10 mouse cellular contexts compared by ENCODE assay signal in the genomic region with DNA sequence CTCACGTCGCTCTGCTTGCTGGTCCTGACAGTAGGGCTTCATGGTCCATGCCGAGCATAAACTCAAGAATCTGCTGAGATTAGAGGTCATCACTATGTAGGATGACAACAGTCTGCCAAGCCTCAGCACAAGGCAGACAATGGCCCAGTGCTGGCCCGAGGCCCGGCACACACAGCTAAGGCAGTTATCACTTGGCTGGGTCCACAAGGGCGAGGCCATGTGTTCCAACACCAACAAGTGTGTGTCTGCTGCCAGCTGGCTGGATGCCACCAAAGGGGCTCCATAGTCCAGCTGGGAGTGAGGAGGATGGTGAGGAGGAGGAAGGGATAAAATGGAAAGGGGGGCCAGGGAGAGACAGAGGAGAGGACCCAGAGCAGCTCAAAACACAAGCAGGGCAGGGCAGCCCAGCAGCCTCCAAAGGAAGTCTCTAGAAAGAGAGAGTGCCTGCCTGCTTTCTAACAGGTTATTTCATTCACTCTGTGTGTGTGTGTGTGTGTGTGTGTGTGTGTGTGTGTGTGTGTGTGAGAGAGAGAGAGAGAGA. TPM values are rescaled to one million over a fixed set of nuclear protein-coding genes. Genes with fewer than 3 reads are reported as not detected.
DNase-seq lines count a peak whose midpoint lies in the region; ATAC-seq and TF ChIP-seq lines count a peak whose summit lies in the region.
"Had no signal": no experiment of that assay in that cellular context is flagged by ENCODE, and none has a peak within 500 bp of the region (broad histone marks: within the 10 kb centered on the region; RNA-seq: fewer than 3 reads in every experiment).

No protein-coding gene starts in this region.

- no peak for ATAC-seq in cerebellum, adult (ENCODE audit: insufficient number of reproducible peaks, low FRiP score, low TSS enrichment)
- peak; percentile 83 for ATAC-seq in lung, embryonic 14.5 days (ENCODE audit: insufficient read depth)
- ATAC-seq in neural tube, embryonic 14.5 days (ENCODE audit: low read depth) = peak; percentile 73; the same call in 1 of the 2 replicates

- DNase-seq in cerebellum, postnatal 10 days = peak; percentile 95 to 97
- DNase-seq in lung, embryonic 14.5 days = peak; percentile 58
- no peak for DNase-seq in lung, postnatal 10 days
- peak; percentile 36 to 52 for DNase-seq in heart, adult 9 months (ENCODE audit: low spot score in 2 of 2)
- DNase-seq in left cerebral cortex, adult 8-10 months (ENCODE audit: low spot score in 2 of 2) = no peak
- DNase-seq in gastrocnemius, postnatal 36 days = no peak

- no peaks in the 10 kb centered on the region for H3K4me1 ChIP-seq in lung, embryonic 14.5 days (ENCODE audit: insufficient read depth)
- no peaks in the 10 kb centered on the region for H3K4me1 ChIP-seq in neural tube, embryonic 14.5 days (ENCODE audit: control insufficient read depth, insufficient read depth, low read length)
- H3K4me1 ChIP-seq: megakaryocyte, embryonic 14.5 days had no signal

- H3K27me3 ChIP-seq in lung, embryonic 14.5 days (ENCODE audit: insufficient read depth, low read length) = no peaks in the 10 kb centered on the region
- no peaks in the 10 kb centered on the region for H3K27me3 ChIP-seq in neural tube, embryonic 14.5 days (ENCODE audit: control insufficient read depth, insufficient read depth, low read length)
- H3K27me3 ChIP-seq: megakaryocyte, embryonic 14.5 days had no signal

- 46% methylated on average over 6 of the region's 6 CpGs for WGBS in lung, embryonic 14.5 days
- 67% methylated on average over 6 of the region's 6 CpGs for WGBS in neural tube, embryonic 14.5 days

- no peak for TF ChIP-seq CTCF in lung, embryonic 14.5 days (IDR thresholded peaks at IDR 0.05; ENCODE audit: low read depth)

- intact Hi-C loops in gastrocnemius, postnatal 36 days (cut with DNase I) = no loop called here

- no peaks in the 10 kb centered on the region for H3K9me3 ChIP-seq in lung, embryonic 14.5 days (ENCODE audit: low read depth, low read length)
- H3K9me3 ChIP-seq in neural tube, embryonic 14.5 days (ENCODE audit: control insufficient read depth, low read length) = no peaks in the 10 kb centered on the region

- H3K4me3 ChIP-seq in lung, embryonic 14.5 days (ENCODE audit: low read depth, low read length) = no peak overlapping the region
- H3K4me3 ChIP-seq in neural tube, embryonic 14.5 days (ENCODE audit: low read depth, low read length) = no peak overlapping the region
- H3K4me3 ChIP-seq: megakaryocyte, embryonic 14.5 days had no signal

- H3K27ac ChIP-seq in lung, embryonic 14.5 days (ENCODE audit: low read depth) = no peak overlapping the region
- no peak overlapping the region for H3K27ac ChIP-seq in neural tube, embryonic 14.5 days (ENCODE audit: low read depth, low read length)

- no peaks in the 10 kb centered on the region for H3K36me3 ChIP-seq in lung, embryonic 14.5 days (ENCODE audit: insufficient read depth)
- no peaks in the 10 kb centered on the region for H3K36me3 ChIP-seq in neural tube, embryonic 14.5 days (ENCODE audit: control insufficient read depth, insufficient read depth, low read length)

- no peak overlapping the region for H3K4me2 ChIP-seq in lung, embryonic 14.5 days
- H3K4me2 ChIP-seq in neural tube, embryonic 14.5 days (ENCODE audit: low read depth, low read length) = no peak overlapping the region

- no peak overlapping the region for H3K9ac ChIP-seq in lung, embryonic 14.5 days
- H3K9ac ChIP-seq in neural tube, embryonic 14.5 days (replicated peaks; ENCODE audit: low read depth, low read length) = no peak overlapping the region

RNA-seq across cellular contexts. Expression of a gene that starts 17.9 kb away (rescaled TPM):
- 0.28 TPM in 1 of 2 replicates, not detected in the other for polyA plus RNA-seq in lung, embryonic 14.5 days (2014; fragmentation: Nextera tagmentation; extraction: Ambion mirVana)
- 7.0 and 8.0 TPM in 2 replicates for polyA plus RNA-seq in neural tube, embryonic 14.5 days (2014; fragmentation: Nextera tagmentation; extraction: Ambion mirVana)
- total RNA-seq in left cerebral cortex, adult 8-10 months (2022) = 100 to 1,000 TPM; 101 to 129 (median 109) TPM
- total RNA-seq in gastrocnemius, postnatal 36 days (2021) = not detected
- total RNA-seq: hematopoietic stem cell, adult 5-6 weeks had no signal

Comparison
In these comparisons a context has a peak if more than half of its experiments do, and no peak if none do; other contexts are left out.
1. DNase-seq: peak in cerebellum, postnatal 10 days (2 of 2), lung, embryonic 14.5 days (single experiment) and heart, adult 9 months (2 of 2); none in lung, postnatal 10 days (single experiment), left cerebral cortex, adult 8-10 months (0 of 2) and gastrocnemius, postnatal 36 days (0 of 2).
2. RNA of a gene that starts 17.9 kb away (total RNA-seq): 101 to 129 TPM in left cerebral cortex, adult 8-10 months; not detected in gastrocnemius, postnatal 36 days; every median in the first group is over 10 times any median in the second.